Mouse (Mus musculus) CH12.LX (cell line): ENCODE data around the gene Scml4. TPM values are rescaled to one million over a fixed set of nuclear protein-coding genes. Genes with fewer than 3 reads are reported as not detected.

ENCODE experiments used
- DNase-seq: peaks from one replicate; pipeline ENCODE4 v3.0.0-alpha.2; 2013; ENCODE audit errors: extremely low read depth
- H3K27ac ChIP-seq: 2 replicates; pipeline ENCODE4 v1.5.1; 2012; ENCODE audit warnings: low read depth, mild to moderate bottlenecking, control low read depth, moderate library complexity; ENCODE audit not compliant: insufficient read depth
- H3K27me3 ChIP-seq: replicated peaks from 2 replicates; pipeline ENCODE3; 2012; ENCODE audit warnings: inconsistent platforms
- H3K36me3 ChIP-seq, 2 experiments: replicated peaks in 1 of 2; 2 replicates each; pipeline versions ENCODE3 to v1.6.1; 2012; ENCODE audit warnings: inconsistent platforms in 1 of 2, low read length in 1 of 2, mild to moderate bottlenecking in 1 of 2, mixed read lengths in 1 of 2, moderate library complexity in 1 of 2; ENCODE audit not compliant: control insufficient read depth in 1 of 2, insufficient read depth in 1 of 2
- H3K4me1 ChIP-seq, 2 experiments: 2 replicates each; pipeline ENCODE4 v1.6.1; 2012; ENCODE audit warnings: inconsistent platforms in 1 of 2, moderate library complexity in 1 of 2; ENCODE audit not compliant: insufficient read depth in 2 of 2, control insufficient read depth in 1 of 2
- H3K4me2 ChIP-seq: 2 replicates; pipeline ENCODE4 v1.6.1; 2012; ENCODE audit warnings: low read depth, mild to moderate bottlenecking, control low read depth; ENCODE audit not compliant: poor library complexity, insufficient read depth, severe bottlenecking
- H3K4me3 ChIP-seq, 3 experiments: fragments of 150-350 bp in 1 of 3; sonication (generic) in 1 of 3; replicated peaks in 1 of 3; 2 replicates each; pipeline versions ENCODE3 to v1.5.1; 2011 to 2012; ENCODE audit warnings: low read depth in 2 of 3, low read length in 2 of 3, mild to moderate bottlenecking in 2 of 3, moderate library complexity in 2 of 3, control low read depth in 1 of 3, improper control_type of control experiment in 1 of 3, inconsistent platforms in 1 of 3, mixed read lengths in 1 of 3; ENCODE audit not compliant: poor library complexity in 1 of 3
- H3K79me2 ChIP-seq: replicated peaks from 2 replicates; pipeline ENCODE4 v1.6.1; 2012; ENCODE audit warnings: mild to moderate bottlenecking, moderate library complexity; ENCODE audit not compliant: control insufficient read depth, poor library complexity, insufficient read depth, severe bottlenecking; ENCODE audit errors: extremely low read depth
- H3K9ac ChIP-seq: 2 replicates; pipeline ENCODE4 v1.6.1; 2012; ENCODE audit warnings: low read depth, mild to moderate bottlenecking, control low read depth, moderate library complexity; ENCODE audit not compliant: insufficient read depth
- H3K9me3 ChIP-seq: replicated peaks from 2 replicates; pipeline ENCODE3; 2012; ENCODE audit warnings: low read length, inconsistent platforms, mixed read lengths
- CHD1 ChIP-seq: IDR thresholded peaks from 2 replicates; pipeline ENCODE4 v1.6.1; 2012; ENCODE audit warnings: low read depth, low read length, improper control_type of control experiment, inconsistent platforms
- CTCF ChIP-seq, 2 experiments: IDR thresholded peaks in 1 of 2; conservative IDR thresholded peaks in 1 of 2; 2 replicates each; pipeline ENCODE4 v1.5.1; 2011 to 2012; ENCODE audit warnings: low read depth in 2 of 2, low read length in 2 of 2, improper control_type of control experiment in 1 of 2, inconsistent platforms in 1 of 2, mild to moderate bottlenecking in 1 of 2, moderate library complexity in 1 of 2
- E2F4 ChIP-seq: IDR thresholded peaks from 2 replicates; pipeline ENCODE4 v1.6.1; 2011; ENCODE audit warnings: low read depth, low read length, improper control_type of control experiment; ENCODE audit not compliant: insufficient replicate concordance
- ELF1 ChIP-seq: IDR thresholded peaks from 2 replicates; pipeline ENCODE4 v1.6.1; 2014; ENCODE audit warnings: low read depth, mild to moderate bottlenecking, inconsistent platforms, low read length, improper control_type of control experiment
- ETS1 ChIP-seq: conservative IDR thresholded peaks from 2 replicates; pipeline ENCODE4 v1.6.1; 2012; ENCODE audit warnings: low read depth, mild to moderate bottlenecking, inconsistent platforms, low read length, improper control_type of control experiment, moderate library complexity
- JUND ChIP-seq: conservative IDR thresholded peaks from 2 replicates; pipeline ENCODE4 v1.6.1; 2011; ENCODE audit warnings: low read depth, low read length, improper control_type of control experiment
- MAFK ChIP-seq: IDR thresholded peaks from 2 replicates; pipeline ENCODE4 v1.6.1; 2011; ENCODE audit warnings: low read length, improper control_type of control experiment; ENCODE audit not compliant: insufficient replicate concordance
- MAX ChIP-seq: IDR thresholded peaks from 2 replicates; pipeline ENCODE4 v1.6.1; 2011; ENCODE audit warnings: low read length, improper control_type of control experiment
- MXI1 ChIP-seq: IDR thresholded peaks from 2 replicates; pipeline ENCODE4 v1.6.1; 2011; ENCODE audit warnings: mild to moderate bottlenecking, low read depth, low read length, improper control_type of control experiment
- NRF1 ChIP-seq: IDR thresholded peaks from 2 replicates; pipeline ENCODE4 v1.6.1; 2014; ENCODE audit warnings: low read depth, mild to moderate bottlenecking, inconsistent platforms, low read length, improper control_type of control experiment, moderate library complexity
- RAD21 ChIP-seq: IDR thresholded peaks from 2 replicates; pipeline ENCODE4 v1.6.1; 2011; ENCODE audit warnings: low read depth, mild to moderate bottlenecking, low read length, improper control_type of control experiment, moderate library complexity
- SMC3 ChIP-seq: IDR thresholded peaks from 2 replicates; pipeline ENCODE4 v1.6.1; 2011; ENCODE audit warnings: low read depth, low read length, improper control_type of control experiment
- TBP ChIP-seq: conservative IDR thresholded peaks from 2 replicates; pipeline ENCODE4 v1.6.1; 2011; ENCODE audit warnings: low read depth, low read length, improper control_type of control experiment
- TCF12 ChIP-seq: IDR thresholded peaks from 2 replicates; pipeline ENCODE4 v1.6.1; 2014; ENCODE audit warnings: low read depth, mild to moderate bottlenecking, inconsistent platforms, low read length, improper control_type of control experiment
- UBTF ChIP-seq: IDR thresholded peaks from 2 replicates; pipeline ENCODE4 v1.6.1; 2012; ENCODE audit warnings: low read depth, mild to moderate bottlenecking, inconsistent platforms, low read length, improper control_type of control experiment, moderate library complexity
- ZMIZ1 ChIP-seq: IDR thresholded peaks from 2 replicates; pipeline ENCODE4 v1.6.1; 2012; ENCODE audit warnings: low read depth, mild to moderate bottlenecking, inconsistent platforms, low read length, improper control_type of control experiment
- ZNF384 ChIP-seq: IDR thresholded peaks from 2 replicates; pipeline ENCODE4 v1.6.1; 2012; ENCODE audit warnings: low read depth, low read length, improper control_type of control experiment, inconsistent platforms
- dilution Hi-C: fragments of 300-500 bp; cut with MboI; formaldehyde crosslinking; loops from 2 replicates; pipeline ENCODE4 v1.14.3; 2020; ENCODE audit warnings: low sequenced_read_pairs; ENCODE audit not compliant: extremely low pct_unique_long_range_greater_than_20kb, extremely low pct_ligation_motif_present
- in situ Hi-C: fragments of 300-500 bp; cut with MboI; formaldehyde crosslinking; loops from 3 replicates; pipeline ENCODE4 v1.14.3; 2019; ENCODE audit warnings: low sequenced_read_pairs, low pct_ligation_motif_present, low pct_unique_long_range_greater_than_20kb, mixed read lengths
- polyA plus RNA-seq: library from polyadenylated mRNA; unstranded; fragments of >175 nt; gene quantifications from 2 replicates; pipeline ENCODE4 v1.2.1, GENCODE M21; 2012; ENCODE audit warnings: low read depth; ENCODE audit not compliant: insufficient read length
- total RNA-seq, 2 experiments: library from RNA; depleted of rRNA; stranded (reverse); fragments of 300-350 nt in 1 of 2; fragments of >200 nt in 1 of 2; gene quantifications; 2 replicates each; pipeline ENCODE4 v1.2.3; 2012 to 2014

Gene Scml4
- total and polyA plus RNA-seq, 3 experiments = 2.7 to 3.3 (median 3.0) TPM

DNA sequence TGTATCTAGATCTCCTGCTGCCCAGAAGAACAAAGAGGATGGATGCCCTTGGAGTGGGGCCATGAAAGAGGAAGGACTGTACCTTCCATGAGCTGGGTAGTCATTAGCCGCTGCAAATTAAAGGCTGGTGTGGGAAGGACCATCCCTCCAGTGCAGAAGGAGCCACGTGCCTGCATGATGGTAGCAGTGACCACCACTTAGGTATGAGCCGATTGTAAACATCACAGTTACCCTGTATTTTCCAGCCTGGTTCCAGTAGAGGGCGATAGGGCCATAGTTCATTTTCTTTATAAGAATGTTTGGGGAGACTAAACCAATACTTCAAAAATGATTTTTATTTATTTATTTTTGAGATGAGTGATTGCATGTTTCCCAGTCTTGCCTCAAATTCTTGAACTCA lies 27.5 kb upstream of the Scml4 start:
- dilution Hi-C loops = no loop called here

DNA sequence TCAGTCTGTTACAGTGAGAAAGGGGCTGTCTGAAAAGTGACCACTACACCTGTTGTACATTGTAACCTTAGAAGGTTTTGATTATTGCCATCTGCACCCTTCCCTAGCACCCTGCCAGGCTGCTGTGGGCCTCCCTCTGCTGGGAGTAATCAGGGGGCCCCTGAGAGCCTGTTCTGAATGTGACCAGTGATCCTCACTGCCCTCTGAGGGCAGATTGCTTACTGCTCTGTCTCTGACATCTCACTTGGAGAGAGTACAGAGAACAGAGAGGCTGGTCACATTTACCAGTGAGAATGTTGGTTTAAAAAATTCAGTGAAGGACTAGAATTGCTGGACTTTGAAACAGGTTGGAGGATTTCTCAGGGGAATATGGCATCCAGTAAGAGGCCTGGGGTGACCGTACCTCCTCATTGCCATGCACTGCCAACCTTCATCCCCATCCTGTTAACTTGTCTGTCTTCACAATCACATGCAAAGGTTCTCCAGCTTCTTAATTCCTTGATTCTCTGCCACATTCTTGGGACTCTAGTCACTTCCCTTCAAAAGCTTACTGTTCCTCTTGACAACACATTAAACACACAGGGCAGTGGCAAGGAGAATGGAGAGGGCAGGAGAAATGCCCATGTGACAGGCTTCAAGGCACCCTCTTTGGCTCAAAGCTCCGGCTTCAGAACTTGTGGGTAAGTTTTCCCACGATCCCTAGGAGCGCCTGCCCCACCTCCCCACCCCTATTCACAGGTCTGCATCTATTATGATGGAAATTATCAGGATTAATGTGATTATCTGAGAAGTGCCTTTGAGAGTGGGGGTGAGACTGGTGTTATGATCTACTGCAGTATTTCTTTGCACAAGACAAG lies 26.1 kb upstream of the Scml4 start:
- H3K36me3 ChIP-seq = peaks cover 33 to 75% of the 10 kb centered on the region in 2 experiments
- TF ChIP-seq JUND (no peak), ZMIZ1 (no peak), UBTF (no peak), ZNF384 (no peak)
- in situ Hi-C loops = no loop called here
- peaks cover 4 to 36% of the 10 kb centered on the region in 2 experiments; a peak in 2 of 4 replicates for H3K4me1 ChIP-seq
- no peaks in the 10 kb centered on the region for H3K79me2 ChIP-seq
- H3K27me3 ChIP-seq = no peaks in the 10 kb centered on the region
- no peak overlapping the region for H3K4me2 ChIP-seq
- H3K27ac ChIP-seq = no peak overlapping the region
- DNase-seq = no peak
- H3K9ac ChIP-seq = no peak overlapping the region
- no peaks in the 10 kb centered on the region for H3K9me3 ChIP-seq
- dilution Hi-C loops = no loop called here
- no peak overlapping the region for H3K4me3 ChIP-seq

More for the DNA sequence above, 27.5 kb upstream of the Scml4 start:
- DNase-seq = no peak
- H3K79me2 ChIP-seq = no peaks in the 10 kb centered on the region
- H3K9ac ChIP-seq = no peak overlapping the region
- H3K4me1 ChIP-seq = peaks cover 4 to 32% of the 10 kb centered on the region in 2 experiments; a peak in 2 of 4 replicates
- no peak overlapping the region for H3K4me2 ChIP-seq
- peaks cover 41 to 86% of the 10 kb centered on the region in 2 experiments for H3K36me3 ChIP-seq
- H3K27ac ChIP-seq = no peak overlapping the region
- H3K9me3 ChIP-seq = no peaks in the 10 kb centered on the region
- no peak for TF ChIP-seq ETS1
- no peak for TF ChIP-seq MXI1
- peak; percentile 59 for TF ChIP-seq RAD21
- TF ChIP-seq TBP = no peak
- TF ChIP-seq TCF12 = no peak
- TF ChIP-seq SMC3 = peak; percentile 35
- TF ChIP-seq NRF1 = no peak
- no peak for TF ChIP-seq CHD1
- no peak for TF ChIP-seq MAX
- TF ChIP-seq MAFK = no peak
- peak; percentile 32 to 69; a peak in 3 of 4 replicates for TF ChIP-seq CTCF (conservative IDR thresholded peaks at IDR 0.05 in 1 of 2, IDR thresholded peaks at IDR 0.05 in 1 of 2; ENCODE audit: low read depth in 2 of 2, low read length in 2 of 2)
- TF ChIP-seq E2F4 = no peak
- TF ChIP-seq ELF1 = no peak
- no peak overlapping the region for H3K4me3 ChIP-seq
- in situ Hi-C loops = no loop called here
- no peaks in the 10 kb centered on the region for H3K27me3 ChIP-seq
